Mouse (Mus musculus): Measurements from ENCODE around the gene Mmp2. TPM values are rescaled to one million over a fixed set of nuclear protein-coding genes. Genes with fewer than 3 reads are reported as not detected.

Gene Mmp2
- total RNA-seq, 1 experiment = 54.8 TPM

GRCm38 (mm10) chr8:92870281-92870680 is 43.2 kb downstream of the Mmp2 start:
- H3K36me3 ChIP-seq (ENCODE audit: control insufficient read depth, insufficient read depth, low read length, poor library complexity, severe bottlenecking) = no peaks in the 10 kb centered on the region
- no peak for DNase-seq (ENCODE audit: low read depth, low spot score)
- H3K4me1 ChIP-seq (ENCODE audit: control insufficient read depth in 2 of 2, insufficient read depth in 2 of 2, low read length in 2 of 2, poor library complexity in 1 of 2) = no peaks in the 10 kb centered on the region
- no peak overlapping the region for H3K4me3 ChIP-seq (ENCODE audit: insufficient read depth in 1 of 2, low read depth in 1 of 2, low read length in 2 of 2, poor library complexity in 1 of 2, severe bottlenecking in 1 of 2)
- TF ChIP-seq ZC3H11A (IDR thresholded peaks at IDR 0.05; ENCODE audit: borderline replicate concordance, low read depth, low read length) (no peak), MAFK (IDR thresholded peaks at IDR 0.05; ENCODE audit: insufficient read depth, low read depth, low read length) (no peak), CHD2 (IDR thresholded peaks at IDR 0.05; ENCODE audit: low read depth, low read length) (no peak), HCFC1 (IDR thresholded peaks at IDR 0.05; ENCODE audit: borderline replicate concordance, insufficient read depth, low read length) (no peak), ZNF384 (IDR thresholded peaks at IDR 0.05; ENCODE audit: low read depth, low read length) (no peak)
- H3K27ac ChIP-seq (ENCODE audit: insufficient read depth, low read depth, low read length, poor library complexity, severe bottlenecking) = no peak overlapping the region
- no peak overlapping the region for H3K9ac ChIP-seq (ENCODE audit: insufficient read depth, low read depth, low read length, poor library complexity, severe bottlenecking)
- in situ Hi-C loops (cut with MboI; ENCODE audit: low sequenced_read_pairs in 2 of 2, unreplicated experiment in 2 of 2) = no loop called here
- H3K9me3 ChIP-seq (ENCODE audit: control insufficient read depth, insufficient read depth, low read depth, low read length) = no peaks in the 10 kb centered on the region

- Histone ChIP-seq H3K27ac (ENCODE audit: insufficient read depth, low read depth, low read length, poor library complexity, severe bottlenecking) (no peak overlapping the region), H3K9ac (ENCODE audit: insufficient read depth, low read depth, low read length, poor library complexity, severe bottlenecking) (no peak overlapping the region), H3K9me3 (ENCODE audit: control insufficient read depth, insufficient read depth, low read depth, low read length) (no peaks in the 10 kb centered on the region), H3K4me1 (ENCODE audit: control insufficient read depth in 2 of 2, insufficient read depth in 2 of 2, low read length in 2 of 2, poor library complexity in 1 of 2) (no peaks in the 10 kb centered on the region), H3K4me3 (ENCODE audit: insufficient read depth in 1 of 2, low read depth in 1 of 2, low read length in 2 of 2, poor library complexity in 1 of 2, severe bottlenecking in 1 of 2) (no peak overlapping the region), H3K36me3 (ENCODE audit: control insufficient read depth, insufficient read depth, low read length, poor library complexity, severe bottlenecking) (no peaks in the 10 kb centered on the region)
- no peak for DNase-seq (ENCODE audit: low read depth, low spot score)
- TF ChIP-seq ZNF384 (IDR thresholded peaks at IDR 0.05; ENCODE audit: low read depth, low read length) (no peak), HCFC1 (IDR thresholded peaks at IDR 0.05; ENCODE audit: borderline replicate concordance, insufficient read depth, low read length) (no peak), ZC3H11A (IDR thresholded peaks at IDR 0.05; ENCODE audit: borderline replicate concordance, low read depth, low read length) (no peak), CHD2 (IDR thresholded peaks at IDR 0.05; ENCODE audit: low read depth, low read length) (no peak)
- in situ Hi-C loops (cut with MboI; ENCODE audit: low sequenced_read_pairs in 2 of 2, unreplicated experiment in 2 of 2) = no loop called here
Observed at GRCm38 (mm10) chr8:92872063-92872759, 45.1 kb downstream of the Mmp2 start.

- Histone ChIP-seq H3K9ac (ENCODE audit: insufficient read depth, low read depth, low read length, poor library complexity, severe bottlenecking) (no peak overlapping the region), H3K36me3 (ENCODE audit: control insufficient read depth, insufficient read depth, low read length, poor library complexity, severe bottlenecking) (no peaks in the 10 kb centered on the region), H3K27ac (ENCODE audit: insufficient read depth, low read depth, low read length, poor library complexity, severe bottlenecking) (no peak overlapping the region), H3K4me1 (ENCODE audit: control insufficient read depth in 2 of 2, insufficient read depth in 2 of 2, low read length in 2 of 2, poor library complexity in 1 of 2) (no peaks in the 10 kb centered on the region), H3K9me3 (ENCODE audit: control insufficient read depth, insufficient read depth, low read depth, low read length) (no peaks in the 10 kb centered on the region), H3K4me3 (ENCODE audit: insufficient read depth in 1 of 2, low read depth in 1 of 2, low read length in 2 of 2, poor library complexity in 1 of 2, severe bottlenecking in 1 of 2) (no peak overlapping the region)
- no peak for DNase-seq (ENCODE audit: low read depth, low spot score)
- TF ChIP-seq CHD2 (IDR thresholded peaks at IDR 0.05; ENCODE audit: low read depth, low read length) (no peak), ZC3H11A (IDR thresholded peaks at IDR 0.05; ENCODE audit: borderline replicate concordance, low read depth, low read length) (no peak), HCFC1 (IDR thresholded peaks at IDR 0.05; ENCODE audit: borderline replicate concordance, insufficient read depth, low read length) (no peak), MAFK (IDR thresholded peaks at IDR 0.05; ENCODE audit: insufficient read depth, low read depth, low read length) (no peak), ZNF384 (IDR thresholded peaks at IDR 0.05; ENCODE audit: low read depth, low read length) (no peak)
- in situ Hi-C loops (cut with MboI; ENCODE audit: low sequenced_read_pairs in 2 of 2, unreplicated experiment in 2 of 2) = no loop called here
Observed at GRCm38 (mm10) chr8:92875795-92876194, 48.7 kb downstream of the Mmp2 start.

- TF ChIP-seq ZC3H11A (IDR thresholded peaks at IDR 0.05; ENCODE audit: borderline replicate concordance, low read depth, low read length) = no peak
- TF ChIP-seq ZNF384 (IDR thresholded peaks at IDR 0.05; ENCODE audit: low read depth, low read length) = no peak
- TF ChIP-seq MAFK (IDR thresholded peaks at IDR 0.05; ENCODE audit: insufficient read depth, low read depth, low read length) = no peak
- TF ChIP-seq CHD2 (IDR thresholded peaks at IDR 0.05; ENCODE audit: low read depth, low read length) = no peak
- no peak for TF ChIP-seq HCFC1 (IDR thresholded peaks at IDR 0.05; ENCODE audit: borderline replicate concordance, insufficient read depth, low read length)
- no peak overlapping the region for H3K9ac ChIP-seq (ENCODE audit: insufficient read depth, low read depth, low read length, poor library complexity, severe bottlenecking)
- no peak overlapping the region for H3K27ac ChIP-seq (ENCODE audit: insufficient read depth, low read depth, low read length, poor library complexity, severe bottlenecking)
- no peaks in the 10 kb centered on the region for H3K9me3 ChIP-seq (ENCODE audit: control insufficient read depth, insufficient read depth, low read depth, low read length)
- H3K36me3 ChIP-seq (ENCODE audit: control insufficient read depth, insufficient read depth, low read length, poor library complexity, severe bottlenecking) = no peaks in the 10 kb centered on the region
- in situ Hi-C loops (cut with MboI; ENCODE audit: low sequenced_read_pairs in 2 of 2, unreplicated experiment in 2 of 2) = no loop called here
- H3K4me3 ChIP-seq (ENCODE audit: insufficient read depth in 1 of 2, low read depth in 1 of 2, low read length in 2 of 2, poor library complexity in 1 of 2, severe bottlenecking in 1 of 2) = no peak overlapping the region
- H3K4me1 ChIP-seq (ENCODE audit: control insufficient read depth in 2 of 2, insufficient read depth in 2 of 2, low read length in 2 of 2, poor library complexity in 1 of 2) = no peaks in the 10 kb centered on the region
- DNase-seq (ENCODE audit: low read depth, low spot score) = no peak
Observed at GRCm38 (mm10) chr8:92881247-92881646, 54.2 kb downstream of the Mmp2 start.
